Mouse (Mus musculus): ENCODE measurements at regions not wholly inside any gene's neighbourhood (a gene's known extent, or its start where the extent isn't known, plus 50 kb on each side); places are given as distances from the start of the nearest gene placed in this dataset.

- Histone ChIP-seq H3K4me3 (no peak overlapping the region), H3K36me3 (no peaks in the 10 kb centered on the region), H3K27me3 (no peaks in the 10 kb centered on the region), H3K9ac (no peak overlapping the region), H3K4me1 (peaks cover 45% of the 10 kb centered on the region), H3K4me2 (replicated peaks) (no peak overlapping the region), H3K27ac (peak overlapping the region; percentile 76), H3K9me3 (no peaks in the 10 kb centered on the region)
- ATAC-seq (ENCODE audit: low FRiP score, low read depth): 0 out of 2 replicates have a peak, but pooled peaks have one; percentile 39
These were observed 86.5 kb downstream of the Rpl14 start for GRCm38 (mm10) chr9:120657786-120658185.

GRCm38 (mm10) chr9:120658576-120658975 lies 87.3 kb downstream of the Rpl14 start:
- 65% methylated on average over 2 of the region's 2 CpGs for WGBS
- Histone ChIP-seq H3K4me3 (no peak overlapping the region), H3K4me1 (peaks cover 46% of the 10 kb centered on the region), H3K36me3 (no peaks in the 10 kb centered on the region), H3K27ac (peak overlapping the region; percentile 76; the same call in 1 of the 2 replicates), H3K4me2 (replicated peaks) (no peak overlapping the region), H3K27me3 (no peaks in the 10 kb centered on the region), H3K9ac (no peak overlapping the region), H3K9me3 (no peaks in the 10 kb centered on the region)
- peak; percentile 43; the same call in 1 of the 2 replicates for ATAC-seq (ENCODE audit: low FRiP score, low read depth)

- Histone ChIP-seq H3K4me3 (no peak overlapping the region), H3K4me1 (peaks cover 35% of the 10 kb centered on the region), H3K9me3 (no peaks in the 10 kb centered on the region), H3K9ac (no peak overlapping the region), H3K4me2 (replicated peaks) (no peak overlapping the region), H3K27ac (no peak overlapping the region), H3K36me3 (no peaks in the 10 kb centered on the region), H3K27me3 (no peaks in the 10 kb centered on the region)
- 53% methylated on average over 5 of the region's 5 CpGs for WGBS
- no peak for ATAC-seq (ENCODE audit: low FRiP score, low read depth)
These were observed 90.0 kb downstream of the Rpl14 start for GRCm38 (mm10) chr9:120661226-120661625.

GRCm38 (mm10) chr9:120661641-120662227 lies 90.5 kb downstream of the Rpl14 start:
- WGBS: 82% methylated on average over 7 of the region's 7 CpGs
- Histone ChIP-seq H3K36me3 (no peaks in the 10 kb centered on the region), H3K27ac (no peak overlapping the region; the same call in 1 of the 2 replicates), H3K4me1 (peaks cover 32% of the 10 kb centered on the region), H3K4me2 (replicated peaks) (no peak overlapping the region), H3K9me3 (no peaks in the 10 kb centered on the region), H3K9ac (no peak overlapping the region), H3K27me3 (no peaks in the 10 kb centered on the region), H3K4me3 (no peak overlapping the region)
- ATAC-seq (ENCODE audit: low FRiP score, low read depth): no peak

GRCm38 (mm10) chr9:120663181-120663580 lies 91.9 kb downstream of the Rpl14 start:
- WGBS: 43% methylated on average over 6 of the region's 6 CpGs
- Histone ChIP-seq H3K9me3 (no peaks in the 10 kb centered on the region), H3K27me3 (no peaks in the 10 kb centered on the region), H3K4me1 (peaks cover 20% of the 10 kb centered on the region), H3K9ac (no peak overlapping the region), H3K4me2 (replicated peaks) (no peak overlapping the region), H3K36me3 (no peaks in the 10 kb centered on the region), H3K27ac (no peak overlapping the region), H3K4me3 (no peak overlapping the region)
- ATAC-seq (ENCODE audit: low FRiP score, low read depth): no peak

GRCm38 (mm10) chr9:120664086-120664485 lies 92.8 kb downstream of the Rpl14 start:
- no peaks in the 10 kb centered on the region for H3K36me3 ChIP-seq
- no peaks in the 10 kb centered on the region for H3K9me3 ChIP-seq
- no peak overlapping the region for H3K4me3 ChIP-seq
- peaks cover 12% of the 10 kb centered on the region for H3K4me1 ChIP-seq
- no peaks in the 10 kb centered on the region for H3K27me3 ChIP-seq
- H3K9ac ChIP-seq: no peak overlapping the region
- H3K27ac ChIP-seq: no peak overlapping the region
- ATAC-seq (ENCODE audit: low FRiP score, low read depth): no peak
- 89% methylated on average over 10 of the region's 10 CpGs for WGBS
- H3K4me2 ChIP-seq (replicated peaks): no peak overlapping the region

- Histone ChIP-seq H3K9me3 (no peaks in the 10 kb centered on the region), H3K36me3 (no peaks in the 10 kb centered on the region), H3K4me3 (no peak overlapping the region), H3K9ac (no peak overlapping the region), H3K4me2 (replicated peaks) (no peak overlapping the region), H3K27me3 (peaks cover 20% of the 10 kb centered on the region), H3K4me1 (peaks cover 33% of the 10 kb centered on the region), H3K27ac (no peak overlapping the region)
- WGBS: 28% methylated on average over 6 of the region's 6 CpGs
- ATAC-seq (ENCODE audit: low FRiP score, low read depth): no peak
These were observed 101.2 kb downstream of the Rpl14 start for GRCm38 (mm10) chr9:120672452-120672851.

GRCm38 (mm10) chr9:120674855-120675254 lies 103.6 kb downstream of the Rpl14 start:
- Histone ChIP-seq H3K4me3 (peak overlapping the region; percentile 29), H3K9ac (no peak overlapping the region)

GRCm38 (mm10) chr9:120675371-120676150 lies 104.3 kb downstream of the Rpl14 start:
- Histone ChIP-seq H3K27me3 (peaks cover 20% of the 10 kb centered on the region), H3K4me3 (peak overlapping the region; percentile 29), H3K9ac (peak overlapping the region; percentile 43), H3K36me3 (no peaks in the 10 kb centered on the region), H3K4me2 (replicated peaks) (peak overlapping the region; percentile 62), H3K4me1 (peaks cover 40% of the 10 kb centered on the region), H3K9me3 (no peaks in the 10 kb centered on the region), H3K27ac (no peak overlapping the region)
- under 1% methylated on average over 18 of the region's 18 CpGs for WGBS
- ATAC-seq (ENCODE audit: low FRiP score, low read depth): no peak; the same call in 1 of the 2 replicates

More at GRCm38 (mm10) chr9:120674855-120675254, 103.6 kb downstream of the Rpl14 start:
- H3K4me1 ChIP-seq: peaks cover 37% of the 10 kb centered on the region
- peaks cover 20% of the 10 kb centered on the region for H3K27me3 ChIP-seq
- no peaks in the 10 kb centered on the region for H3K36me3 ChIP-seq
- no peaks in the 10 kb centered on the region for H3K9me3 ChIP-seq
- ATAC-seq (ENCODE audit: low FRiP score, low read depth): no peak
- no peak overlapping the region for H3K27ac ChIP-seq
- peak overlapping the region; percentile 62 for H3K4me2 ChIP-seq (replicated peaks)
- 3% methylated on average over 11 of the region's 11 CpGs for WGBS

GRCm38 (mm10) chr9:120676301-120676700 lies 105.1 kb downstream of the Rpl14 start:
- H3K4me2 ChIP-seq (replicated peaks): peak overlapping the region; percentile 62

GRCm38 (mm10) chr9:120676771-120677170 lies 105.5 kb downstream of the Rpl14 start:
- H3K4me3 ChIP-seq: no peak overlapping the region
- H3K4me2 ChIP-seq (replicated peaks): 0 out of 2 replicates have a peak overlapping the region, but pooled peaks have one; percentile 62
- H3K27me3 ChIP-seq: peaks cover 20% of the 10 kb centered on the region
- no peaks in the 10 kb centered on the region for H3K9me3 ChIP-seq
- no peak overlapping the region for H3K9ac ChIP-seq
- 22% methylated on average over 8 of the region's 8 CpGs for WGBS
- H3K27ac ChIP-seq: no peak overlapping the region
- H3K36me3 ChIP-seq: no peaks in the 10 kb centered on the region
- peaks cover 40% of the 10 kb centered on the region for H3K4me1 ChIP-seq
- ATAC-seq (ENCODE audit: low FRiP score, low read depth): no peak

More at GRCm38 (mm10) chr9:120676301-120676700, 105.1 kb downstream of the Rpl14 start:
- Histone ChIP-seq H3K27ac (no peak overlapping the region), H3K4me3 (no peak overlapping the region), H3K27me3 (peaks cover 20% of the 10 kb centered on the region), H3K4me1 (peaks cover 40% of the 10 kb centered on the region), H3K9ac (no peak overlapping the region), H3K9me3 (no peaks in the 10 kb centered on the region), H3K36me3 (no peaks in the 10 kb centered on the region)
- no peak for ATAC-seq (ENCODE audit: low FRiP score, low read depth)
- 11% methylated on average over 9 of the region's 9 CpGs for WGBS

- ATAC-seq (ENCODE audit: low FRiP score, low read depth): no peak
- H3K9ac ChIP-seq: no peak overlapping the region
- no peaks in the 10 kb centered on the region for H3K36me3 ChIP-seq
- no peak overlapping the region for H3K4me2 ChIP-seq (replicated peaks)
- no peaks in the 10 kb centered on the region for H3K9me3 ChIP-seq
- no peak overlapping the region for H3K27ac ChIP-seq
- 80% methylated on average over 5 of the region's 5 CpGs for WGBS
- H3K4me3 ChIP-seq: no peak overlapping the region
- peaks cover 37% of the 10 kb centered on the region for H3K4me1 ChIP-seq
- H3K27me3 ChIP-seq: peaks cover 20% of the 10 kb centered on the region
These were observed 106.0 kb downstream of the Rpl14 start for GRCm38 (mm10) chr9:120677216-120677615.
